Mouse (Mus musculus) kidney, postnatal 36 days (tissue): ENCODE data around the gene Tmem258.
"Not testable (repeated sequence)": the region's sequence is repeated elsewhere in the genome, so short reads cannot be mapped to it uniquely, and the experiment has no call there.

ENCODE experiments used
- DNase-seq, 2 experiments: peaks; one replicate each; pipeline ENCODE4 v3.0.0; 2021 to 2022; ENCODE audit warnings: mixed read lengths in 2 of 2

Tmem258 gene

DNA sequence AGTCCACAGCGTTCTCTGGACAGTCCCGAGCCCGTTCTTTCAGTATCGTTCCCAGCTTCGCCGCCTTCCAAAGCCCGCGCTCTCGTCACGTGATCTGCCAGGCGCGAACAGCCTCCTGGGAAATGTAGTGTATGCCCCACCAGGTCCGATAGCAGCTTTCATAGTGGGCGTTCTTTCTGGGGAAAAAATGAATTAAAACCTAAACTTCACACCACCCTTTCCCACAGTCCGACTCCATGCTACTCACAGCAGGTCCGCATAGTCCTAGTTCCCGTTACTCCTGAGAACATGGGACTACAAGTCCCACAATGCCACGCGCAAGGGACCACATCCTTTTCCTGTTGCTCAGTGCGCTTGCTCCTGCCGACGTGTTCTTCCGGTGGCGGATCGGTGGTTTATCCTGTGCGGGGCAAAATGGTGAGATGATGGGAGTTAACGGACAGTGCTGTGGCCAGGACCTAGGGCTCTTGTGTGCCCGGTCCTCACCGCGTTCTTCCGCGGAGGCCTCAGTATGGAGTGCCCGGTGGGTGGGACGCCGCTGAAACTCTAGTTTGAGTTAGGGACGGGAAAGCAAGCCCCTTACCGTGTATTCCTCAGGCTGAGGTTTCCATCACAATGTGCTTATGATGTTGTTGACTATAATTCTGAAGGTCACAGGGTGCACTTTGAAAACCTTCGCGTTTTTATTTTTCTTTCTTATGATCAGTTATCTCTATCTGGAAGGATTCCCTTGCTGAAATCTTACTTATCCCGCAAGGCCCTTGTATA lies at the start of gene Tmem258, which contains the start of gene Fen1:
Gene Tmem258, plus strand, starts transcription at position 167 of the 768 bp plus-strand sequence.
Gene Fen1, minus strand, starts transcription at position 322 of the 768 bp plus-strand sequence.
- DNase-seq = peak; percentile 92 to 94

DNA sequence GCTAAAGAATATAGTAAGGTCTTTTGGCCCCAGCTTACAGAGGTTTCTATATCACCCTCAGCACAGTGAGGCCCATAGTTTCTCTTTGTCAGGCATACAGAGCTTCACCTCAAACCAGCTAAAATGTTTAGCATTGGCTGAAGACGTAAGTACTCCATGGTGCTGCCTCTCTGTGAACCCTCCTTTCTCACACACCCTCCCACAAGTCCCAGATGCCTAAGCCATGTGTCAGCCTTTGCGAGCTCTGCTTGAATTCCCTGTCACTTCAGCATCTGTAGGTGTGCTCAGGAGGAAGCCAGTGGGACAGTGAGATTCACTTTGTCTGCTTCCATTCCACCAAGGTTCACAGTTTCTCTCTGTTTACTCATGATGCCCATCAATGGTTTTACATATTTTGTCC lies 46.1 kb upstream of the Tmem258 start:
- DNase-seq = no peak

DNA sequence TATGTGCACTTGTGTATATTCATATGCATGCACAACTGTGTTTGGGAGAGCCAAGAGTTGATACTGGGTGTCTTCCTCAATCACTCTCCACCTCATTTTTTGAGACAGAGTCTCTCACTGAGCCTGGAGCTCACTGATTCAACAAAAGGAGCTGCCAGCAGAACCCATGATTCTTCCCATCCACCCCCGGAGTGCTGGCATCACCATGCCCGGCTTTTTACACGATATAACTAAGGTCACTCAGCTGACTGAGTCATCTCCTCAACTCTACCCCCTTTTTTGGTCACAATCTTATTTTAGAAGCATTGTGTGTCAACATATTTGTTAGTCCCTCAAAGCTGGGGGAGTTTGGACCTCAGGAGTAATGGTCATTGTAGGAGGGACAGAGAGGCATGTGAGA lies 39.9 kb upstream of the Tmem258 start:
- no peak for DNase-seq

- DNase-seq = not testable (repeated sequence)
Measured at GRCm38 (mm10) chr19:10165928-10166327, 37.9 kb upstream of the Tmem258 start.

DNA sequence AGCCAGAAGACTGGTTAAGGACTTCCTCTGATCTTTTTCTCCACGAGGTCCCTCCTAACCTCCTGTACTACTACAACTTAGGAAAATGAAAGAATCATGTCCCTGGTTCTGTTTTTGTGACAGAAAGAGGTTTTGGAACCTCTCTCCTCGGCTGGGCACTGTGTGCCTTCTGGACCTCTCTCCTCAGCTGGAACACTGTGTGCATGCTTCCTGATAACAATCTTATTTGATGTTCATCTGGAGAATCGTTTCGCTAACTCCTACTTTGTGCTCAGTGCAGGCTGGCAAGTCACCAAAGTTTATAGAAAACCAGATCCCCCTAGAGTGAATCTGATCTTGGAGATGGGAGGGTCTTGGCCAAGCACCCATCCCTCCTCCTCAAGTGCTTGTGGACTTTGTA lies 36.7 kb upstream of the Tmem258 start:
- DNase-seq = no peak

- no peak for DNase-seq
Measured at GRCm38 (mm10) chr19:10167951-10168350, 35.9 kb upstream of the Tmem258 start.

- DNase-seq = no peak
Measured at GRCm38 (mm10) chr19:10168441-10168840, 35.4 kb upstream of the Tmem258 start.

GRCm38 (mm10) chr19:10169179-10169578 lies 34.6 kb upstream of the Tmem258 start:
- DNase-seq = no peak

- not testable (repeated sequence) for DNase-seq
Measured at GRCm38 (mm10) chr19:10169692-10170330, 34.0 kb upstream of the Tmem258 start.

DNA sequence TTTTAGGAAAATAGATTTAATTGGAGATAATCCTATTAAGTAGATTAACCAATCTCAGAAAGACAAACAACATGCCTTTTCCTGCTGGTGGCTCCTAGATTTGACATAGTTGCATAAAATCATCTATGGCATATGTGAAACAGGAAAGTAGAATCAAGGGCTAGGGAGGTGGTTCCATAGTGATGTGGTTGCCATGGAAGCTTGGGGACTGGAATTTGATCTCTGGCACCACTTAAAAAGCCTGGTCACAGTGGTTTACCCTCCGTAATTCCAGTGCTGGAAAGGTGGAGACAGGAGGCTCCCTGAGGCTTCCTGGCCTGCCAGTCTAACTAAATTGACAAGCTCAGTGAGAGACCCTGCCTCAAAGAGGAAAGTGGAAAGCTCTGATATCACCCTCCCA lies 33.3 kb upstream of the Tmem258 start:
- DNase-seq = no peak

- DNase-seq = no peak
Measured at GRCm38 (mm10) chr19:10171359-10171758, 32.5 kb upstream of the Tmem258 start.

GRCm38 (mm10) chr19:10171846-10172245 lies 32.0 kb upstream of the Tmem258 start:
- DNase-seq = no peak

DNA sequence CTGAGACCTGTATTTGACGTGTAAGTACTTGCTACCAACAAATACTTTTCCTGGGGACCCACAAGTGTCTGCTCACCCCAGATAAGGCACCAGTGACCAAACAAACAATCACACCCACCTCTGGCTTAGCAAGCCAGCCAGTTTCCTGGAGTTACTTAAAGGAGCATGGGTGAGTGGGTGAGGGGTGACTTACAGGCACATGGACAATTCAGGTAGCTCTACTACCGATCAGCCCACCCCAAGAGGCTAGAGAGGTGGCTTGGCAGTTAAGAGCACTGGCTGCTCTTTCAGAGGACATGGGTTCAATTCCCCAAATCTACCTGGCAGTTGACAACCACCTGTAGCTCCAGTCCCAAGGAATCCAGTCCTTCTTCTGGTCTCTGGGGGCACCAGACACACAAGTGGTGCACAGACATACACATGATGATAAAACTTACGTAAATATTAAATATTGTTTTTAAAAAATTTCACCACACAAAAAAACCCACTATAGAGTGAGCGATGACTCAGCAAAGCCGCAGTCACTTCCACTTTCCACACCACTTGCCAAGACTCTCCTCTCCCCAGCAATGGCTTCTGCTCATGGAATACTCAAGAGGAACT lies 30.6 kb upstream of the Tmem258 start:
- DNase-seq = no peak

DNA sequence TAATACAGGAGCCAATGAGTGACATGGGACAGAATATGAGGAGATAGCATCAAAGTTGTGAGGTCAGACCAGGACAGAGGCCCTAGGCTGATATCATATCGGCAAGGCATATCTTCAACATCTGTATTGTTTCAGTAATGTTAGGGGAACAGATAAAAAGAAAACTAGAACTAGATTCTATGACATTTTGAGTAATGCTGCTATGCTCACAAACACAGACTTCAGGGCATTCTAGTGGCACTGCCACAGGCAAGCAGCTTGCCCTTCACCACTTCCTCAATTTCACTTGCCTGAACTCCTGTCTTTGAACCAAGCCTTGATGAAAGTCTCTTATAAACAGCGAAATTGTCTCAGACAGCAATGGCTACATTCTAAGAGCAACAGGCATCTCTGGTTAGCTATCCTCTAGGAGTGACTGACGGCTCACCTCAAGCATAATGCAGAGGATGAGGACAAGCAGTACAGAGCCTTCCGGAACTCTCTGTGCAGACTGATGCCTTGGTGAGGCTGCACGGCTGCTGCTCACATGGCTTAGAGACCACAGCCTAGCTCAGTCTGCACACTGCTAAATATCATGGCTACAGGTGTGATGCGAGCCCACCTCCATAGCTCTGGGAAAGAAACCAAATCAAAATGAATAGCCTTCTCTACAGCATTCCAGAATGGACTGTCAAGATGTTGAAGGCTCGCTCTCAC lies 29.8 kb upstream of the Tmem258 start:
- no peak for DNase-seq

GRCm38 (mm10) chr19:10174956-10175355 lies 28.9 kb upstream of the Tmem258 start:
- no peak for DNase-seq

DNA sequence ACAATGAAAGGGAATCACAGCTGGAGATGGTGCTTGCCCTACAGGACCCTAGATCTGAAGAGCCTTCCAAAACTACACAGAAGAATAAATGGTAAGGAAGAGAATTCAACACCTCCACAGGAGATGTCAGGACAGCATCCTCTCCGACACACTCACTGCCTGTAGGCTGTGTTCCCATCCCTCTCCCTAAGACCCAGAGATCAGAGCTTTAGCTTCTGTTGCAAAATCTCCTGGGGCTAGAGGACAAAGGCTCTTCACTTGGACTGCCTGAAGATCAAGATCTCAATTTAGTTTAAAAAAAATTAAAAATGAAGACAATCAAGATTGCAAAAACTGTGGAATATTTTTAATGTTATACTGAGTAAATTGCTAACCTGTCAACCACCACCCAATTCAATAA lies 27.3 kb upstream of the Tmem258 start:
- DNase-seq = no peak

DNA sequence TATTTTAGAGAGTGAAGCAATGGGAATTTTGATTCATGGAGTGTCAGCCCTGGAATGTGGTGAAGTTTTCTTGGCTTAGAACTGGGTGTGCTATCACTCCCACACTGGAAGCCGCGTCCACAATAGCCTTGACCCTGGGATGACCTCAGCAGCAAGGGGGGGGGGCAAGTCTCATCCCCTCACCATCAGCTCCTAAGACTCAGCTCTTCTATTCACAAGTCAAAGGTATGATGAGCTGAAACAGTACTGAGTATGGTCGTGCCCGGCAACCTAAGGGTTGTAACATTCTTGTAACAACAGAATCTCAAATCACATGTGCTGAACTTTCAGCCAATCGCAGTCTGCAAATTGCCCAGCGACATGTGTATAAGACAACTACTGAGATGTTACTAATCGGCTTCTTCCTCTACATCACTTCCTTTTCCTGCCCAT lies 26.9 kb upstream of the Tmem258 start:
- DNase-seq = peak in 1 of 2 experiments; percentile 36

DNA sequence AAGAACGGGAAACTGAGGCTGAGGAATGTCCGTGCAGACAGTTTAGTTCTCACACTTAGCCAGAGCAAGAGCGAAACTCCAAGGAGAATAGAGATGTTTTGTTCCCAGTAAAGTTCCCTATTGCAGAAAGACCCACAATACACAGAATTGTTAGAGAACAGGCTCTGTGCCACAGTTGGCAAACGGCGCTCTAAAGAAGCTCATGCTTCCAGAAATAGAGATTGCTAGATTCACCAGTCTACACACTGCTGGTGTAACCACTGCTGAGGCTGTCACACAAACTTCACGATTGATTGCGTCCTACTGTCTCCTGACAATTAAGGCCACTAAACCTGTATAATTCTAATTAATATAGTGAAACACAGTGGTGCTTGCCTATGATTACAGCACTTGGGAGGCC lies 22.6 kb upstream of the Tmem258 start:
- DNase-seq = no peak

- no peak for DNase-seq
Measured at GRCm38 (mm10) chr19:10182142-10182541, 21.7 kb upstream of the Tmem258 start.

DNA sequence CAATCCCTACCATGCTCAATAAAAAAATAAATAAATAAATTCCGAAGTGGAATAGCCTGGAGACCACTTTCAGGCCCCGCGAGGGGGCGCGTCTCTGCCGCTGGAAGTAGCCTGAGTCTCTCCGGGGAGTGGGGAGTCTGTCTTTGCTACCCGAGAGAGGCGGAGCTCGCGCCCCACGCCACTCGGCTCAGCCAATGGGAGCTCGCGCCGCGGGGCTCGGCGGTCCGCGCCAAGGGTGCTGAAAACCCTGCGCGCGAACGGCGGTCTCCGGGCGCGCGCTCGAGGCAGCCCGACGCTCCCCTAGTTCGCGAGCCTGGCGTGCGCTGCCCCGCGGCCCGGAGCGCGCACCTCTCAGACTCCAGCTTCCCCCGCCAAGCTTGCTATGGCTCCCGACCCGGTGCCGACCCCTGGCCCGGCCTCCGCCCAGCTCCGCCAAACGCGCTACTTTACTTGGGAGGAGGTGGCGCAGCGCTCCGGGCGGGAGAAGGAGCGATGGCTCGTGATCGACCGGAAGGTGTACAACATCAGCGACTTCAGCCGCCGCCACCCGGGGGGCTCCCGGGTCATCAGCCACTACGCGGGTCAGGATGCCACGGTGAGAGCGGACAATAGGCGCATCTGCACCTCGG lies 21.0 kb upstream of the Tmem258 start, which contains the start of gene Fads1:
Gene Fads1, plus strand, starts transcription at position 219 of the 629 bp plus-strand sequence.
- DNase-seq = peak; percentile 95 to 96

DNA sequence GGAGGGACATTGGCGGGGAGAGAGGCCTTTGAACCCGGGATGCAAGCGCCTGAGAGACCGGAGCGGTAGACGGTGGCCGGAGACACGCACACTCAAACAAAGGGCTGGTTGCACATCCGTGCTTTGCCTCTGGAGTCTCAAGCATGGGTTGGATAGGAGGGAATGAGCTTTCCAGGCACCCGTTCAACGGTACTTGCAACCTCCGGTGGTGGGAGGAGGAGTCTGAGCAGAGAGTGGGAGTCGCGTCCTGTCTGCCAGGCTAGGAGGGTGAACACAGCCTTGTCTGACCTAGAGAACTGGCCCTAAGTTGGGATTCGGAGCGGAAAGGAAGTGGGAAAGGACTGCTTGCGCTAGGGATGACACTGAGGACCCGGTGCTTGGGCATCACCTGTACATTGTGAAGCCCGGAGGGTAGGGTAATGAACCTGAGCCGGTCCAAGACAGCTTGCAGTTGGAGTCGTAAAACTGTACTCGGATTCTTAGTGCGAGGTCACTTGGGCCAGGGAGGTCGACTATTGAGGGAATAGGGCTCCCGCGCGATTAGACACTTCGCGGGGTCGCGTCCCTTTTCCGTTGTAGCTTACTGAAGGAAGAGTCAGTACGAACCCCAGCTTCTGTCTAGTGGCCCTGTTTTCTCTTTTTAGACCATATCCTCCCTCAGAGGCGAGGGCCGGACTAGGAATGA lies 20.4 kb upstream of the Tmem258 start:
- peak; percentile 76 to 80 for DNase-seq

GRCm38 (mm10) chr19:10184096-10184495 lies 19.7 kb upstream of the Tmem258 start:
- DNase-seq = peak; percentile 40 to 51
